Mouse (Mus musculus) MEL (cell line): ENCODE data around the gene Klf1. TPM values are rescaled to one million over a fixed set of nuclear protein-coding genes. Genes with fewer than 3 reads are reported as not detected.

Source experiments
- DNase-seq: peaks from one replicate; pipeline ENCODE4 v3.0.0; 2011; ENCODE audit warnings: low read depth, low spot score
- H3K27ac ChIP-seq: 2 replicates; pipeline ENCODE4 v1.5.1; 2012; ENCODE audit warnings: low read depth, mild to moderate bottlenecking, control low read depth, low read length, moderate library complexity; ENCODE audit not compliant: control insufficient read depth
- H3K27me3 ChIP-seq, 2 experiments: fragments of 150-350 bp in 1 of 2; sonication (generic) in 1 of 2; 2 replicates each; pipeline ENCODE4 v1.6.1; 2012; ENCODE audit warnings: low read length in 2 of 2, mild to moderate bottlenecking in 2 of 2, improper control_type of control experiment in 1 of 2, moderate library complexity in 1 of 2; ENCODE audit not compliant: insufficient read depth in 2 of 2, control insufficient read depth in 1 of 2
- H3K36me3 ChIP-seq, 2 experiments: 2 replicates each; pipeline ENCODE4 v1.6.1; 2012 to 2014; ENCODE audit warnings: low read length in 2 of 2, improper control_type of control experiment in 1 of 2, inconsistent platforms in 1 of 2, mild to moderate bottlenecking in 1 of 2; ENCODE audit not compliant: insufficient read depth in 2 of 2, control insufficient read depth in 1 of 2
- H3K4me1 ChIP-seq, 2 experiments: fragments of 150-350 bp in 1 of 2; sonication (generic) in 1 of 2; 2 replicates each; pipeline ENCODE4 v1.6.1; 2012; ENCODE audit warnings: low read length in 2 of 2, improper control_type of control experiment in 1 of 2, mild to moderate bottlenecking in 1 of 2; ENCODE audit not compliant: insufficient read depth in 2 of 2, control insufficient read depth in 1 of 2
- H3K4me3 ChIP-seq, 2 experiments: fragments of 150-350 bp in 1 of 2; sonication (generic) in 1 of 2; 2 replicates each; pipeline ENCODE4 v1.5.1; 2012; ENCODE audit warnings: low read depth in 2 of 2, low read length in 2 of 2, mild to moderate bottlenecking in 2 of 2, moderate library complexity in 2 of 2, control low read depth in 1 of 2, improper control_type of control experiment in 1 of 2; ENCODE audit not compliant: control insufficient read depth in 1 of 2, insufficient read depth in 1 of 2
- H3K79me2 ChIP-seq: 2 replicates; pipeline ENCODE4 v1.6.1; 2012; ENCODE audit warnings: mild to moderate bottlenecking, low read length, moderate library complexity; ENCODE audit not compliant: control insufficient read depth, poor library complexity, insufficient read depth
- H3K9ac ChIP-seq: 2 replicates; pipeline ENCODE4 v1.6.1; 2012; ENCODE audit warnings: low read depth, mild to moderate bottlenecking, control low read depth, low read length, moderate library complexity; ENCODE audit not compliant: control insufficient read depth, poor library complexity, severe bottlenecking
- H3K9me3 ChIP-seq: fragments of 150-350 bp; sonication (generic); replicated peaks from 2 replicates; pipeline ENCODE4 v1.6.1; 2012; ENCODE audit warnings: mild to moderate bottlenecking, low read length, improper control_type of control experiment, moderate library complexity; ENCODE audit not compliant: insufficient read depth
- BHLHE40 ChIP-seq: IDR thresholded peaks from 2 replicates; pipeline ENCODE4 v1.6.1; 2012; ENCODE audit warnings: low read depth, mild to moderate bottlenecking, inconsistent platforms, low read length, improper control_type of control experiment, borderline replicate concordance
- CHD2 ChIP-seq: IDR thresholded peaks from 2 replicates; pipeline ENCODE4 v1.6.1; 2011; ENCODE audit warnings: low read length, improper control_type of control experiment
- CTCF ChIP-seq, 3 experiments: IDR thresholded peaks in 2 of 3; conservative IDR thresholded peaks in 1 of 3; 2 replicates each; pipeline ENCODE4 v1.5.1; 2011 to 2012; ENCODE audit warnings: low read length in 3 of 3, low read depth in 2 of 3, mild to moderate bottlenecking in 2 of 3, improper control_type of control experiment in 1 of 3, inconsistent platforms in 1 of 3, mixed read lengths in 1 of 3, moderate library complexity in 1 of 3; ENCODE audit not compliant: control insufficient read depth in 1 of 3, insufficient read depth in 1 of 3, poor library complexity in 1 of 3, severe bottlenecking in 1 of 3
- ELF1 ChIP-seq: IDR thresholded peaks from 2 replicates; pipeline ENCODE4 v1.6.1; 2014; ENCODE audit warnings: low read depth, mild to moderate bottlenecking, inconsistent platforms, low read length, improper control_type of control experiment, moderate library complexity
- ETS1 ChIP-seq: IDR thresholded peaks from 2 replicates; pipeline ENCODE4 v1.6.1; 2012; ENCODE audit warnings: low read depth, mild to moderate bottlenecking, inconsistent platforms, low read length, improper control_type of control experiment, moderate library complexity
- GATA1 ChIP-seq: IDR thresholded peaks from 2 replicates; pipeline ENCODE4 v1.6.1; 2011; ENCODE audit warnings: low read depth, low read length, improper control_type of control experiment
- HCFC1 ChIP-seq: IDR thresholded peaks from 2 replicates; pipeline ENCODE4 v1.6.1; 2012; ENCODE audit warnings: low read depth, mild to moderate bottlenecking, inconsistent platforms, low read length, improper control_type of control experiment, moderate library complexity
- JUND ChIP-seq: IDR thresholded peaks from 2 replicates; pipeline ENCODE4 v1.6.1; 2011; ENCODE audit warnings: low read depth, mild to moderate bottlenecking, improper control_type of control experiment, low read length
- KAT2A ChIP-seq: conservative IDR thresholded peaks from 2 replicates; pipeline ENCODE4 v1.6.1; 2012; ENCODE audit warnings: low read depth, low read length, improper control_type of control experiment, inconsistent platforms
- MAFK ChIP-seq: IDR thresholded peaks from 2 replicates; pipeline ENCODE4 v1.6.1; 2011; ENCODE audit warnings: low read depth, mild to moderate bottlenecking, low read length, improper control_type of control experiment, borderline replicate concordance
- MAZ ChIP-seq: IDR thresholded peaks from 2 replicates; pipeline ENCODE4 v1.6.1; 2012; ENCODE audit warnings: low read depth, mild to moderate bottlenecking, inconsistent platforms, low read length, improper control_type of control experiment
- MXI1 ChIP-seq: IDR thresholded peaks from 2 replicates; pipeline ENCODE4 v1.6.1; 2011; ENCODE audit warnings: mild to moderate bottlenecking, low read depth, low read length, improper control_type of control experiment
- MYB ChIP-seq: IDR thresholded peaks from 2 replicates; pipeline ENCODE4 v1.6.1; 2011; ENCODE audit warnings: mild to moderate bottlenecking, low read depth, low read length, improper control_type of control experiment
- MYC ChIP-seq: IDR thresholded peaks from 2 replicates; pipeline ENCODE4 v1.6.1; 2011; ENCODE audit warnings: low read depth, mild to moderate bottlenecking, low read length, improper control_type of control experiment, moderate library complexity
- NELFE ChIP-seq: IDR thresholded peaks from 2 replicates; pipeline ENCODE4 v1.6.1; 2011; ENCODE audit warnings: low read depth, low read length, improper control_type of control experiment
- NRF1 ChIP-seq: IDR thresholded peaks from 2 replicates; pipeline ENCODE4 v1.6.1; 2014; ENCODE audit warnings: low read depth, mild to moderate bottlenecking, inconsistent platforms, low read length, improper control_type of control experiment, moderate library complexity; ENCODE audit not compliant: poor library complexity, insufficient read depth, severe bottlenecking
- POLR2A ChIP-seq, 2 experiments: IDR thresholded peaks; 2 replicates each; pipeline ENCODE4 v1.6.1; 2011 to 2012; ENCODE audit warnings: low read length in 2 of 2, mild to moderate bottlenecking in 2 of 2, control low read depth in 1 of 2, improper control_type of control experiment in 1 of 2, low read depth in 1 of 2, moderate library complexity in 1 of 2; ENCODE audit not compliant: control insufficient read depth in 1 of 2, insufficient read depth in 1 of 2, poor library complexity in 1 of 2
- POLR2AphosphoS2 ChIP-seq: IDR thresholded peaks from 2 replicates; pipeline ENCODE4 v1.6.1; 2011; ENCODE audit warnings: low read length, improper control_type of control experiment
- POLR2AphosphoS5 ChIP-seq: IDR thresholded peaks from 2 replicates; pipeline ENCODE4 v1.6.1; 2012; ENCODE audit warnings: low read depth, borderline replicate concordance, mild to moderate bottlenecking, inconsistent platforms, low read length, moderate library complexity, mixed read lengths
- RAD21 ChIP-seq: IDR thresholded peaks from 2 replicates; pipeline ENCODE4 v1.6.1; 2011; ENCODE audit warnings: mild to moderate bottlenecking, low read depth, low read length, improper control_type of control experiment
- SIN3A ChIP-seq: IDR thresholded peaks from 2 replicates; pipeline ENCODE4 v1.6.1; 2012; ENCODE audit warnings: low read length, improper control_type of control experiment, inconsistent platforms
- TAL1 ChIP-seq: IDR thresholded peaks from 2 replicates; pipeline ENCODE4 v1.6.1; 2012; ENCODE audit warnings: mild to moderate bottlenecking, inconsistent platforms, low read length, moderate library complexity, mixed read lengths
- TCF12 ChIP-seq: IDR thresholded peaks from 2 replicates; pipeline ENCODE4 v1.6.1; 2014; ENCODE audit warnings: low read depth, mild to moderate bottlenecking, inconsistent platforms, low read length, improper control_type of control experiment, moderate library complexity
- USF2 ChIP-seq, 2 experiments: IDR thresholded peaks; 2 replicates each; pipeline ENCODE4 v1.6.1; 2011 to 2012; ENCODE audit warnings: improper control_type of control experiment in 2 of 2, low read length in 2 of 2, borderline replicate concordance in 1 of 2, inconsistent platforms in 1 of 2, low read depth in 1 of 2, mild to moderate bottlenecking in 1 of 2; ENCODE audit not compliant: insufficient read depth in 1 of 2
- ZC3H11A ChIP-seq: IDR thresholded peaks from 2 replicates; pipeline ENCODE4 v1.6.1; 2012; ENCODE audit warnings: low read depth, mild to moderate bottlenecking, inconsistent platforms, low read length, improper control_type of control experiment
- ZKSCAN1 ChIP-seq: IDR thresholded peaks from 2 replicates; pipeline ENCODE4 v1.6.1; 2012; ENCODE audit warnings: low read depth, mild to moderate bottlenecking, inconsistent platforms, low read length, improper control_type of control experiment, moderate library complexity
- polyA plus RNA-seq, 2 experiments: library from polyadenylated mRNA; stranded (reverse) in 1 of 2; unstranded in 1 of 2; fragments of >175 nt in 1 of 2; fragments of >200 nt in 1 of 2; gene quantifications; 2 replicates each; pipeline versions ENCODE4 v1.2.1 to v1.2.4; 2012; ENCODE audit warnings: low replicate concordance in 2 of 2, low read depth in 1 of 2; ENCODE audit not compliant: insufficient read length in 2 of 2, insufficient read depth in 1 of 2, missing spikeins in 1 of 2
- total RNA-seq: library from RNA; depleted of rRNA; stranded (reverse); fragments of 300-350 nt; gene quantifications from 2 replicates; pipeline ENCODE4 v1.2.3, GENCODE M21; 2012

Gene Klf1
- total and polyA plus RNA-seq, 3 experiments: 234 to 262 TPM; not detected in 1

DNA sequence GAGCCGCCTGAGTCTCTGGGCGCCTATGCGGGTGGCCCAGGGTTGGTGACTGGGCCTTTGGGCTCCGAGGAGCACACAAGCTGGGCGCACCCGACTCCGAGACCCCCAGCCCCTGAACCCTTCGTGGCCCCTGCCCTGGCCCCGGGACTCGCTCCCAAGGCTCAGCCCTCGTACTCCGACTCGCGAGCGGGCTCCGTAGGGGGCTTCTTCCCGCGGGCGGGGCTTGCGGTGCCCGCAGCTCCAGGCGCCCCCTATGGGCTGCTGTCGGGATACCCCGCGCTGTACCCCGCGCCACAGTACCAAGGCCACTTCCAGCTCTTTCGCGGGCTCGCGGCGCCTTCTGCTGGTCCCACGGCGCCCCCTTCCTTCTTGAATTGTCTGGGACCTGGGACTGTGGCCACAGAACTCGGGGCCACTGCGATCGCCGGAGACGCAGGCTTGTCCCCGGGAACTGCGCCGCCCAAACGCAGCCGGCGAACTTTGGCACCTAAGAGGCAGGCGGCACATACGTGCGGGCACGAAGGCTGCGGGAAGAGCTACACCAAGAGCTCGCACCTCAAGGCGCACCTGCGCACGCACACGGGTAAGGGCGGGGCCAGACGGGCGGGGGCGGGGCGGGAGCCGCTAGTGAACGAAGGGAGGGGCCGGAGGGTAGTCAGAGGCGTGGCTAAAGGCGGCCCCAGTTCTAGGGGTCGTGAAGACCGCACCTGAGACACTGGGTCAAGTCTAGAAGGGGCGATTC, 1.4 kb downstream of the Klf1 start (continued):
- no peak for TF ChIP-seq HCFC1
- no peak for TF ChIP-seq MYC
- TF ChIP-seq MAZ: peak; percentile 66; the same call in 1 of the 2 replicates

DNA sequence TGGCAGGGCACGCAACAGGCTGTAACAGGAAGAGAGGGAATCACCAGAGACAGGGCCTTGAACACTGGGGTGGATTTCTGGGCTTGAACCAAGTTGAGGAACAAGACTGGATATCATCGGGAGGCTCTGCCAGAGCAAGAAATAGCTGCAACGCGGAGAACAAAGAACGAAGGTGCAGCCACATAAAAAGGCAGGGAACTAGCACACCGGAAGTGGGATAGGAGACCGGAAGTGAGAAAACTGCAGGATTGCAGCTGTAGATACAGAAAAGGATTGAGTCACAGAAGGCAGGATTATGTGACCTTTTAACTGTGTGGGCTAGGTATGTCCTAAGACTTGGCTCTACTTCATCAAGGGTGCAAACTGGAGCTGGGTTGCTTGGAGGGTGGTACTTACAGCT, 2.6 kb downstream of the Klf1 start:
- Histone ChIP-seq H3K27me3 (no peaks in the 10 kb centered on the region), H3K27ac (no peak overlapping the region), H3K79me2 (peaks cover 35% of the 10 kb centered on the region), H3K9ac (peak overlapping the region; percentile 2; the same call in 1 of the 2 replicates), H3K4me3 (no peak overlapping the region), H3K36me3 (peaks cover 9 to 26% of the 10 kb centered on the region in 2 experiments; a peak in 3 of 4 replicates), H3K4me1 (peaks cover 11 to 32% of the 10 kb centered on the region in 2 experiments), H3K9me3 (no peaks in the 10 kb centered on the region)
- no peak for TF ChIP-seq MAZ
- TF ChIP-seq MYB: no peak
- TF ChIP-seq BHLHE40: no peak
- no peak for TF ChIP-seq RAD21
- no peak for TF ChIP-seq CHD2
- TF ChIP-seq ZKSCAN1: no peak
- no peak for TF ChIP-seq POLR2AphosphoS2
- no peak for TF ChIP-seq POLR2AphosphoS5
- no peak for TF ChIP-seq TAL1
- TF ChIP-seq POLR2A (IDR thresholded peaks at IDR 0.05; ENCODE audit: control insufficient read depth in 1 of 2, insufficient read depth in 1 of 2, low read depth in 1 of 2, low read length in 2 of 2, poor library complexity in 1 of 2): no peak
- no peak for TF ChIP-seq ETS1
- no peak for TF ChIP-seq CTCF (IDR thresholded peaks at IDR 0.05 in 2 of 3, conservative IDR thresholded peaks at IDR 0.05 in 1 of 3; ENCODE audit: control insufficient read depth in 1 of 3, insufficient read depth in 1 of 3, low read depth in 2 of 3, low read length in 3 of 3, poor library complexity in 1 of 3, severe bottlenecking in 1 of 3)
- no peak for TF ChIP-seq JUND
- no peak for DNase-seq

DNA sequence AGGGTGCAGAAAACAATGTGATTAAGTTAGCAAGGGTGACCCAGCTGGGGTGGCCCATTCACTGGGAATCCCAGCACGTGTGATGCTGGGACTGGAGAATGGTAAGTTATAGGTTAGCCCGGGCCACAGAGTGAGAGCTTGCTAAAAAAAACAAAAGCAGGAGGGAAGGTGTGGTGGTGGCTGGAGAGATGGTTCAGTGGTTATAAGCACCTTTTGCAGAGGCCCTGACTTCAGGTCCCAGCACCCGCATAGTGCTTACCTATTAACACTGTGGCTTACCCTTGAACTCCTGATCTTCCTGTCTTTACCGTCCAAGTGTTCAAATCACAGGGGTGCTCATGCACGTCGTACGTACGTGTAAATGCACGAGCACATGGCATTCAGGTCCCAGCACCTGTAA, 5.3 kb downstream of the Klf1 start:
- Histone ChIP-seq H3K27ac (peak overlapping the region; percentile 65), H3K36me3 (peaks cover 9 to 24% of the 10 kb centered on the region in 2 experiments; a peak in 3 of 4 replicates), H3K4me1 (peaks cover 2 to 31% of the 10 kb centered on the region in 2 experiments; a peak in 3 of 4 replicates), H3K27me3 (no peaks in the 10 kb centered on the region), H3K9me3 (no peaks in the 10 kb centered on the region), H3K9ac (no peak overlapping the region), H3K79me2 (peaks cover 47% of the 10 kb centered on the region), H3K4me3 (no peak overlapping the region)
- peak; percentile 55 for DNase-seq
- TF ChIP-seq POLR2AphosphoS2: peak; percentile 71
- no peak for TF ChIP-seq SIN3A
- TF ChIP-seq NELFE: no peak
- no peak for TF ChIP-seq ELF1
- no peak for TF ChIP-seq GATA1
- TF ChIP-seq MXI1: no peak
- no peak for TF ChIP-seq ZC3H11A
- peak in 1 of 2 experiments; percentile 28; a peak in 2 of 4 replicates for TF ChIP-seq POLR2A (IDR thresholded peaks at IDR 0.05; ENCODE audit: control insufficient read depth in 1 of 2, insufficient read depth in 1 of 2, low read depth in 1 of 2, low read length in 2 of 2, poor library complexity in 1 of 2)
- no peak for TF ChIP-seq KAT2A
- TF ChIP-seq TAL1: no peak
- no peak for TF ChIP-seq ZKSCAN1
- no peak for TF ChIP-seq USF2 (IDR thresholded peaks at IDR 0.05; ENCODE audit: borderline replicate concordance in 1 of 2, insufficient read depth in 1 of 2, low read depth in 1 of 2, low read length in 2 of 2)
- no peak for TF ChIP-seq NRF1
- TF ChIP-seq ETS1: no peak
- no peak for TF ChIP-seq CTCF (IDR thresholded peaks at IDR 0.05 in 2 of 3, conservative IDR thresholded peaks at IDR 0.05 in 1 of 3; ENCODE audit: control insufficient read depth in 1 of 3, insufficient read depth in 1 of 3, low read depth in 2 of 3, low read length in 3 of 3, poor library complexity in 1 of 3, severe bottlenecking in 1 of 3)
- TF ChIP-seq MAFK: no peak
- TF ChIP-seq TCF12: no peak
